Mouse (Mus musculus) forebrain, embryonic 10.5 days (tissue): ENCODE data around the gene Srpk2. TPM values are rescaled to one million over a fixed set of nuclear protein-coding genes. Genes with fewer than 3 reads are reported as not detected.

Source experiments
- DNase-seq: peaks from one replicate; pipeline ENCODE4 v3.0.0-alpha.2; 2017; ENCODE audit warnings: low spot score; ENCODE audit errors: extremely low spot score
- H3K27ac ChIP-seq: fragments of 300-500 bp; sonication (generic); 2 replicates; pipeline ENCODE4 v1.5.1; 2016; ENCODE audit warnings: mild to moderate bottlenecking
- H3K27me3 ChIP-seq: fragments of 300-500 bp; sonication (generic); 2 replicates; pipeline ENCODE4 v1.6.1; 2016; ENCODE audit warnings: mild to moderate bottlenecking; ENCODE audit not compliant: poor library complexity, severe bottlenecking
- H3K36me3 ChIP-seq: fragments of 300-500 bp; sonication (generic); replicated peaks from 2 replicates; pipeline ENCODE4 v1.6.1; 2016; ENCODE audit warnings: mild to moderate bottlenecking, moderate library complexity
- H3K4me1 ChIP-seq: fragments of 300-500 bp; sonication (generic); 2 replicates; pipeline ENCODE4 v1.6.1; 2016
- H3K4me3 ChIP-seq: fragments of 300-500 bp; sonication (generic); 2 replicates; pipeline ENCODE4 v1.5.1; 2016; ENCODE audit warnings: mild to moderate bottlenecking, moderate library complexity
- H3K9me3 ChIP-seq: fragments of 300-500 bp; sonication (generic); 2 replicates; pipeline ENCODE4 v1.6.1; 2016; ENCODE audit warnings: mild to moderate bottlenecking, moderate library complexity
- WGBS: fragments of 180-500 bp; shearing (Covaris S2); methylation state at CpG from one replicate; pipeline ENCODE4 v1.1.7; 2016; 5-methylcytosine and 5-hydroxymethylcytosine counted together
- polyA plus RNA-seq: library from polyadenylated mRNA; unstranded; fragments of >200 nt; fragmentation: Nextera tagmentation; extraction: Ambion mirVana; gene quantifications from 2 replicates; pipeline ENCODE4 v1.2.1, GENCODE M21; 2016

The Srpk2 gene
- polyA plus RNA-seq, 1 experiment from 2014 or later, result 51.8 TPM

- 96% methylated on average over 1 of the region's 1 CpGs for WGBS
- Histone ChIP-seq H3K4me3 (no peak overlapping the region), H3K36me3 (peaks cover 76% of the 10 kb centered on the region), H3K9me3 (peaks cover 80% of the 10 kb centered on the region), H3K27ac (no peak overlapping the region), H3K4me1 (no peaks in the 10 kb centered on the region), H3K27me3 (no peaks in the 10 kb centered on the region)
- no peak for DNase-seq
Observed at GRCm38 (mm10) chr5:23697457-23697856, 13.0 kb upstream of the Srpk2 start.

- Histone ChIP-seq H3K36me3 (no peaks in the 10 kb centered on the region), H3K27me3 (no peaks in the 10 kb centered on the region), H3K4me3 (no peak overlapping the region), H3K27ac (no peak overlapping the region), H3K9me3 (no peaks in the 10 kb centered on the region), H3K4me1 (no peaks in the 10 kb centered on the region)
- 81% methylated on average over 4 of the region's 4 CpGs for WGBS
- no peak for DNase-seq
Observed at GRCm38 (mm10) chr5:23683431-23683830, 986 bp downstream of the Srpk2 start.

GRCm38 (mm10) chr5:23679006-23679405 is 5.4 kb downstream of the Srpk2 start:
- Histone ChIP-seq H3K4me1 (peaks cover 13% of the 10 kb centered on the region), H3K9me3 (no peaks in the 10 kb centered on the region), H3K27me3 (no peaks in the 10 kb centered on the region; the same call in 1 of the 2 replicates), H3K36me3 (no peaks in the 10 kb centered on the region), H3K4me3 (no peak overlapping the region), H3K27ac (no peak overlapping the region)
- no peak for DNase-seq
- WGBS, result 73% methylated on average over 3 of the region's 3 CpGs

GRCm38 (mm10) chr5:23677883-23678282 is 6.5 kb downstream of the Srpk2 start:
- WGBS, result 95% methylated on average over 5 of the region's 5 CpGs
- DNase-seq, result no peak
- no peaks in the 10 kb centered on the region; the same call in 1 of the 2 replicates for H3K27me3 ChIP-seq
- no peaks in the 10 kb centered on the region for H3K36me3 ChIP-seq
- H3K9me3 ChIP-seq, result no peaks in the 10 kb centered on the region
- H3K4me3 ChIP-seq, result no peak overlapping the region
- H3K4me1 ChIP-seq, result peaks cover 13% of the 10 kb centered on the region
- H3K27ac ChIP-seq, result no peak overlapping the region

GRCm38 (mm10) chr5:23677072-23677453 is 7.4 kb downstream of the Srpk2 start:
- H3K36me3 ChIP-seq, result no peaks in the 10 kb centered on the region
- H3K4me1 ChIP-seq, result peaks cover 13% of the 10 kb centered on the region
- H3K27ac ChIP-seq, result no peak overlapping the region
- 84% methylated on average over 5 of the region's 5 CpGs for WGBS
- no peak for DNase-seq
- no peak overlapping the region for H3K4me3 ChIP-seq
- H3K9me3 ChIP-seq, result no peaks in the 10 kb centered on the region
- no peaks in the 10 kb centered on the region; the same call in 1 of the 2 replicates for H3K27me3 ChIP-seq

- Histone ChIP-seq H3K9me3 (no peaks in the 10 kb centered on the region), H3K27me3 (no peaks in the 10 kb centered on the region; the same call in 1 of the 2 replicates), H3K4me3 (peak overlapping the region; percentile 94), H3K4me1 (peaks cover 13% of the 10 kb centered on the region), H3K27ac (peak overlapping the region; percentile 91), H3K36me3 (no peaks in the 10 kb centered on the region)
- 9% methylated on average over 35 of the region's 41 CpGs for WGBS
- peak; percentile 72 for DNase-seq
Observed at GRCm38 (mm10) chr5:23676156-23677071, 8.0 kb downstream of the Srpk2 start.

- H3K36me3 ChIP-seq, result peaks cover 3% of the 10 kb centered on the region; the same call in 1 of the 2 replicates
- DNase-seq, result peak; percentile 73
- 1% methylated on average over 75 of the region's 95 CpGs for whole genome bisulfite sequencing
Observed at GRCm38 (mm10) chr5:23675499-23676155, 8.8 kb downstream of the Srpk2 start.

GRCm38 (mm10) chr5:23674829-23675498 is 9.5 kb downstream of the Srpk2 start:
- DNase-seq, result peak; percentile 66
- H3K9me3 ChIP-seq, result no peaks in the 10 kb centered on the region
- no peaks in the 10 kb centered on the region; the same call in 1 of the 2 replicates for H3K27me3 ChIP-seq
- peaks cover 13% of the 10 kb centered on the region for H3K4me1 ChIP-seq
- peak overlapping the region; percentile 94 for H3K4me3 ChIP-seq
- peak overlapping the region; percentile 91 for H3K27ac ChIP-seq
- WGBS, result under 1% methylated on average over 61 of the region's 61 CpGs
- peaks cover 6% of the 10 kb centered on the region; the same call in 1 of the 2 replicates for H3K36me3 ChIP-seq

More at GRCm38 (mm10) chr5:23675499-23676155, 8.8 kb downstream of the Srpk2 start:
- peak overlapping the region; percentile 91 for H3K27ac ChIP-seq
- no peaks in the 10 kb centered on the region; the same call in 1 of the 2 replicates for H3K27me3 ChIP-seq
- H3K4me3 ChIP-seq, result peak overlapping the region; percentile 94
- H3K4me1 ChIP-seq, result peaks cover 13% of the 10 kb centered on the region
- H3K9me3 ChIP-seq, result no peaks in the 10 kb centered on the region

- no peaks in the 10 kb centered on the region for H3K9me3 ChIP-seq
- H3K27me3 ChIP-seq, result no peaks in the 10 kb centered on the region; the same call in 1 of the 2 replicates
- H3K4me1 ChIP-seq, result peaks cover 13% of the 10 kb centered on the region
- peaks cover 10% of the 10 kb centered on the region; the same call in 1 of the 2 replicates for H3K36me3 ChIP-seq
- DNase-seq, result no peak
- 82% methylated on average over 7 of the region's 7 CpGs for WGBS
- H3K27ac ChIP-seq, result no peak overlapping the region
- H3K4me3 ChIP-seq, result no peak overlapping the region
Observed at GRCm38 (mm10) chr5:23672136-23672535, 12.3 kb downstream of the Srpk2 start.

GRCm38 (mm10) chr5:23670880-23671279 is 13.5 kb downstream of the Srpk2 start:
- no peak for DNase-seq
- peaks cover 10% of the 10 kb centered on the region; the same call in 1 of the 2 replicates for H3K36me3 ChIP-seq
- peaks cover 13% of the 10 kb centered on the region; the same call in 1 of the 2 replicates for H3K4me1 ChIP-seq
- H3K27me3 ChIP-seq, result no peaks in the 10 kb centered on the region
- H3K4me3 ChIP-seq, result no peak overlapping the region
- H3K9me3 ChIP-seq, result no peaks in the 10 kb centered on the region
- WGBS, result 90% methylated on average over 4 of the region's 4 CpGs
- H3K27ac ChIP-seq, result no peak overlapping the region

GRCm38 (mm10) chr5:23665906-23666305 is 18.5 kb downstream of the Srpk2 start:
- H3K4me1 ChIP-seq, result peaks cover 8% of the 10 kb centered on the region; the same call in 1 of the 2 replicates
- H3K27me3 ChIP-seq, result no peaks in the 10 kb centered on the region
- H3K4me3 ChIP-seq, result no peak overlapping the region
- H3K27ac ChIP-seq, result no peak overlapping the region
- DNase-seq, result no peak
- peaks cover 10% of the 10 kb centered on the region; the same call in 1 of the 2 replicates for H3K36me3 ChIP-seq
- no peaks in the 10 kb centered on the region for H3K9me3 ChIP-seq

GRCm38 (mm10) chr5:23661191-23661590 is 23.2 kb downstream of the Srpk2 start:
- Histone ChIP-seq H3K27ac (no peak overlapping the region), H3K4me3 (no peak overlapping the region), H3K4me1 (peaks cover 4% of the 10 kb centered on the region; the same call in 1 of the 2 replicates), H3K36me3 (no peaks in the 10 kb centered on the region), H3K27me3 (no peaks in the 10 kb centered on the region), H3K9me3 (no peaks in the 10 kb centered on the region)
- WGBS, result 92% methylated on average over 2 of the region's 2 CpGs
- no peak for DNase-seq
